ENCODE assay signal across 14 mouse cellular contexts in the genomic region with DNA sequence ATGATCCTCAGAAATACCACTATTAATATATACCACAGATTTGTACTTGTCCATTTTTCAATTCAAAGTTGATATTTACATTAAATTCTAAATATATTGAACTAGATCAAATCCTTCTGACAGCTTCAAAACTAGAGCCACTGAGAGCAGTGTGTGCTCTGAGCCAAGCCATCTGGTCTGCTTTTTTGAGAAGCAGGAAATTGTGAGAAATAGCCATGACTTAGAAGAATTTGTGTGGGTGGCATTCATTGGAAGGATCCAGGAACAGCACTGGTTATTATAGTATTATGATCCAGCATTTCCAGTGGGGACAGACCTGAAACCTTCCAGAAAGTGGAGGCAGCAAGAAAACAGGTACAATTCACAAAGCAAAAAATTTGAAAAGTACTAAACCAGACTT.
DNase-seq lines count a peak whose midpoint lies in the region; ATAC-seq and TF ChIP-seq lines count a peak whose summit lies in the region.
"Had no signal": no experiment of that assay in that cellular context is flagged by ENCODE, and none has a peak within 500 bp of the region (broad histone marks: within the 10 kb centered on the region; RNA-seq: fewer than 3 reads in every experiment).

No protein-coding gene starts in this region.

- H3K27me3 ChIP-seq in heart, embryonic 12.5 days (replicated peaks): no peaks in the 10 kb centered on the region
- H3K27me3 ChIP-seq in limb, embryonic 14.5 days (ENCODE audit: control insufficient read depth, insufficient read depth, low read length): no peaks in the 10 kb centered on the region
- H3K27me3 ChIP-seq in limb, embryonic 10.5 days (ENCODE audit: low read depth, poor library complexity, severe bottlenecking): no peaks in the 10 kb centered on the region
- no peaks in the 10 kb centered on the region for H3K27me3 ChIP-seq in forebrain, embryonic 12.5 days

- no peaks in the 10 kb centered on the region for H3K36me3 ChIP-seq in heart, embryonic 12.5 days
- no peaks in the 10 kb centered on the region for H3K36me3 ChIP-seq in limb, embryonic 14.5 days (ENCODE audit: control insufficient read depth, insufficient read depth, low read length)
- H3K36me3 ChIP-seq in limb, embryonic 10.5 days: no peaks in the 10 kb centered on the region
- H3K36me3 ChIP-seq in forebrain, embryonic 12.5 days (replicated peaks): no peaks in the 10 kb centered on the region

- no peak overlapping the region for H3K9ac ChIP-seq in heart, embryonic 12.5 days
- no peak overlapping the region for H3K9ac ChIP-seq in limb, embryonic 14.5 days (ENCODE audit: low read depth, low read length, severe bottlenecking)
- H3K9ac ChIP-seq in forebrain, embryonic 12.5 days: no peak overlapping the region

- peak; percentile 2 to 4 for DNase-seq in heart, adult 18-20 months
- peak; percentile 19 for DNase-seq in limb, embryonic 14.5 days (ENCODE audit: low spot score)
- no peak for DNase-seq in limb, embryonic 10.5 days (ENCODE audit: low spot score)
- DNase-seq in cerebellum, adult 9-11 months: peak; percentile 6
- peak; percentile 22 for DNase-seq in skeletal muscle tissue, adult 2 months (ENCODE audit: low read depth, low spot score)
- DNase-seq: heart, adult 11 months; heart, postnatal 36 days; kidney, adult 8-10 months had no signal

- TF ChIP-seq POLR2A in limb, embryonic 14.5 days (IDR thresholded peaks at IDR 0.05; ENCODE audit: borderline replicate concordance, extremely low read depth, insufficient read depth, insufficient read length): no peak

- no peak overlapping the region for H3K4me3 ChIP-seq in heart, embryonic 12.5 days
- no peak overlapping the region for H3K4me3 ChIP-seq in limb, embryonic 14.5 days (replicated peaks; ENCODE audit: low read length)
- H3K4me3 ChIP-seq in limb, embryonic 10.5 days: no peak overlapping the region
- no peak overlapping the region for H3K4me3 ChIP-seq in forebrain, embryonic 12.5 days (replicated peaks)
- H3K4me3 ChIP-seq: left cerebral cortex, adult 2 months had no signal

- H3K9me3 ChIP-seq in heart, embryonic 12.5 days (replicated peaks): no peaks in the 10 kb centered on the region
- no peaks in the 10 kb centered on the region for H3K9me3 ChIP-seq in limb, embryonic 14.5 days (ENCODE audit: control insufficient read depth, low read length)
- no peaks in the 10 kb centered on the region for H3K9me3 ChIP-seq in limb, embryonic 10.5 days (replicated peaks)
- no peaks in the 10 kb centered on the region for H3K9me3 ChIP-seq in forebrain, embryonic 12.5 days

- no peak overlapping the region for H3K4me2 ChIP-seq in heart, embryonic 12.5 days
- H3K4me2 ChIP-seq in limb, embryonic 14.5 days (replicated peaks; ENCODE audit: low read depth, low read length, severe bottlenecking): no peak overlapping the region
- H3K4me2 ChIP-seq in forebrain, embryonic 12.5 days: no peak overlapping the region
- H3K4me2 ChIP-seq: liver, embryonic 11.5 days had no signal

- no peak for ATAC-seq in heart, embryonic 12.5 days (ENCODE audit: insufficient number of reproducible peaks, low FRiP score)
- no peak; the same call in 1 of the 2 replicates for ATAC-seq in limb, embryonic 14.5 days (ENCODE audit: low FRiP score, low read depth)
- no peak for ATAC-seq in forebrain, embryonic 12.5 days (ENCODE audit: low FRiP score)
- ATAC-seq: forebrain, embryonic 16.5 days; lung, postnatal 0 days had no signal

- H3K4me1 ChIP-seq in heart, embryonic 12.5 days (replicated peaks): no peaks in the 10 kb centered on the region
- H3K4me1 ChIP-seq in limb, embryonic 14.5 days (ENCODE audit: control insufficient read depth, insufficient read depth, low read length): no peaks in the 10 kb centered on the region
- no peaks in the 10 kb centered on the region for H3K4me1 ChIP-seq in limb, embryonic 10.5 days
- H3K4me1 ChIP-seq in forebrain, embryonic 12.5 days: no peaks in the 10 kb centered on the region

- H3K27ac ChIP-seq in heart, embryonic 12.5 days (ENCODE audit: poor library complexity, severe bottlenecking): no peak overlapping the region
- H3K27ac ChIP-seq in limb, embryonic 14.5 days (replicated peaks; ENCODE audit: low read depth, low read length): no peak overlapping the region
- H3K27ac ChIP-seq in limb, embryonic 10.5 days: no peak overlapping the region
- H3K27ac ChIP-seq in forebrain, embryonic 12.5 days: no peak overlapping the region
- H3K27ac ChIP-seq: left cerebral cortex, adult 2 months had no signal
